Mouse (Mus musculus) C2C12 (cell line): ENCODE results near the gene Fbxw11.

Experiments used
- CEBPB ChIP-seq: IDR thresholded peaks from one replicate; pipeline ENCODE4 v1.6.1; 2011; ENCODE audit warnings: low read depth, mild to moderate bottlenecking, control low read depth, moderate library complexity
- CTCF ChIP-seq: IDR thresholded peaks from one replicate; pipeline ENCODE4 v1.5.1; 2011; ENCODE audit not compliant: control insufficient read depth, insufficient read depth, insufficient read length
- MYOD1 ChIP-seq: IDR thresholded peaks from one replicate; pipeline ENCODE4 v1.6.1; 2011; ENCODE audit warnings: low read depth; ENCODE audit not compliant: control insufficient read depth, insufficient read length
- USF1 ChIP-seq: IDR thresholded peaks from one replicate; pipeline ENCODE4 v1.6.1; 2011; ENCODE audit warnings: low read depth, mild to moderate bottlenecking, control low read depth, moderate library complexity

DNA sequence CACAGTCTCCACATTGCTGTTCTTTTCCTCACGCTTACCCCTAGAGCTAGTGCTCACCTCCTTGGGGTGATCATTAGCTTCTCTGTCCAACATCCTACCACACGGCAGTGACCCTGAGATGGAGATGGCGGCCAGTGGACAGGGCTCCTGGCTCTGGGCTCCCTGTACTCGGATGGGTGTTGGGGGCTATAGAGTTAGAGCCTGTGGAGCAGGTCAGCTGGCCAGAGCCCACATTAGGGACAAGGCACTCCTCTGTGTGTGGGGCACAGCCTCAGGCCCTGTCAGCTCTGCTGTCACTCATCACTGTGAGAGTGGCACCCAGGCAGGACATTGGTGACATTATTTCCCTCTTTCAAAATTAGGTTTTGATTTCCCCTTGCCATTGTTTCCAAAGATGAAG lies 102.9 kb downstream of the Fbxw11 start:
- TF ChIP-seq USF1, result no peak
- no peak for TF ChIP-seq CEBPB
- no peak for TF ChIP-seq CTCF
- no peak for TF ChIP-seq MYOD1
